Mouse (Mus musculus) kidney, postnatal 0 days (tissue): ENCODE data around the gene Tmem268. TPM values are rescaled to one million over a fixed set of nuclear protein-coding genes. Genes with fewer than 3 reads are reported as not detected.

Source experiments
- ATAC-seq: fragments of 200-750 bp; cut with Nextera tagmentation; replicated peaks from 2 replicates; pipeline ENCODE4 v1.8.0; 2017; ENCODE audit warnings: low read depth, moderate number of reproducible peaks, moderate TSS enrichment, moderate library complexity; ENCODE audit not compliant: low FRiP score
- DNase-seq: peaks from one replicate; pipeline ENCODE4 v3.0.0-alpha.2; 2016; ENCODE audit warnings: low spot score
- H3K27ac ChIP-seq: fragments of 300-500 bp; sonication (generic); 2 replicates; pipeline ENCODE4 v1.5.1; 2014; ENCODE audit warnings: mild to moderate bottlenecking
- H3K27me3 ChIP-seq: fragments of 300-500 bp; sonication (generic); 2 replicates; pipeline ENCODE4 v1.6.1; 2014; ENCODE audit warnings: low read length, mixed read lengths; ENCODE audit not compliant: insufficient read depth
- H3K36me3 ChIP-seq: fragments of 300-500 bp; sonication (generic); 2 replicates; pipeline ENCODE4 v1.6.1; 2014; ENCODE audit warnings: low read length, mixed read lengths; ENCODE audit not compliant: insufficient read depth
- H3K4me1 ChIP-seq: fragments of 300-500 bp; sonication (generic); replicated peaks from 2 replicates; pipeline ENCODE4 v1.6.1; 2014; ENCODE audit warnings: antibody characterized with exemption, low read length, mixed read lengths; ENCODE audit not compliant: insufficient read depth
- H3K4me2 ChIP-seq: fragments of 300-500 bp; sonication (generic); 2 replicates; pipeline ENCODE4 v1.6.1; 2014; ENCODE audit warnings: mild to moderate bottlenecking, low read length, moderate library complexity, mixed read lengths
- H3K4me3 ChIP-seq: fragments of 300-500 bp; sonication (generic); replicated peaks from 2 replicates; pipeline ENCODE4 v1.5.1; 2014; ENCODE audit warnings: low read depth, low read length
- H3K9ac ChIP-seq: fragments of 300-500 bp; sonication (generic); 2 replicates; pipeline ENCODE4 v1.6.1; 2014; ENCODE audit warnings: low read depth, low read length
- H3K9me3 ChIP-seq: fragments of 300-500 bp; sonication (generic); replicated peaks from 2 replicates; pipeline ENCODE4 v1.6.1; 2016; ENCODE audit warnings: low read length, inconsistent platforms, mixed read lengths
- CTCF ChIP-seq: IDR thresholded peaks from 2 replicates; pipeline ENCODE4 v1.5.1; 2016; ENCODE audit warnings: antibody characterized with exemption, low read depth, mild to moderate bottlenecking, moderate library complexity
- WGBS: fragments of 180-500 bp; shearing (Covaris S2); extraction: QIAGEN DNeasy Blood & Tissue Kit; methylation state at CpG from one replicate; pipeline ENCODE4 v1.1.7; 2014; 5-methylcytosine and 5-hydroxymethylcytosine counted together
- polyA plus RNA-seq: library from polyadenylated mRNA; unstranded; fragments of >200 nt; fragmentation: Nextera tagmentation; extraction: Ambion mirVana; gene quantifications from 2 replicates; pipeline ENCODE4 v1.2.1, GENCODE M21; 2015

The Tmem268 gene
- 5.3 and 5.4 TPM in 2 replicates for polyA plus RNA-seq

- Histone ChIP-seq H3K27ac (peak within 1 kb of the TSS; percentile 62), H3K4me3 (peak within 1 kb of the TSS; percentile 56), H3K36me3 (peaks cover 6% of the 10 kb centered on the region; the same call in 1 of the 2 replicates), H3K4me1 (peaks cover 27% of the 10 kb centered on the region), H3K9me3 (no peaks in the 10 kb centered on the region), H3K27me3 (no peaks in the 10 kb centered on the region), H3K9ac (peak within 1 kb of the TSS; percentile 76), H3K4me2 (peak within 1 kb of the TSS; percentile 69)
- TF ChIP-seq CTCF, result peak; percentile 16; the same call in 1 of the 2 replicates
- under 1% methylated on average over 79 of the region's 81 CpGs for WGBS
- peak; percentile 78 for DNase-seq
- ATAC-seq, result peak; percentile 74
Measured at GRCm38 (mm10) chr4:63558407-63559081, at the start of gene Tmem268. TSS of gene Tmem268 (plus strand) at chr4:63558781.

GRCm38 (mm10) chr4:63512921-63513320, 45.7 kb upstream of the Tmem268 start:
- Histone ChIP-seq H3K27me3 (no peaks in the 10 kb centered on the region), H3K9me3 (no peaks in the 10 kb centered on the region), H3K27ac (no peak overlapping the region), H3K4me2 (no peak overlapping the region), H3K4me1 (no peaks in the 10 kb centered on the region), H3K4me3 (no peak overlapping the region), H3K9ac (no peak overlapping the region), H3K36me3 (no peaks in the 10 kb centered on the region)
- 89% methylated on average over 2 of the region's 2 CpGs for WGBS
- TF ChIP-seq CTCF, result no peak
- ATAC-seq (no peak), DNase-seq (no peak)

GRCm38 (mm10) chr4:63514454-63514984, 44.1 kb upstream of the Tmem268 start:
- no peak for DNase-seq
- Histone ChIP-seq H3K9me3 (no peaks in the 10 kb centered on the region), H3K27ac (no peak overlapping the region), H3K36me3 (no peaks in the 10 kb centered on the region), H3K4me2 (no peak overlapping the region), H3K4me3 (no peak overlapping the region), H3K4me1 (no peaks in the 10 kb centered on the region), H3K27me3 (no peaks in the 10 kb centered on the region), H3K9ac (no peak overlapping the region)
- 58% methylated on average over 4 of the region's 4 CpGs for WGBS
- no peak for ATAC-seq
- no peak for TF ChIP-seq CTCF

- no peak for TF ChIP-seq CTCF
- DNase-seq (no peak), ATAC-seq (no peak)
- Histone ChIP-seq H3K4me2 (no peak overlapping the region), H3K9ac (no peak overlapping the region), H3K9me3 (no peaks in the 10 kb centered on the region), H3K27ac (no peak overlapping the region), H3K4me3 (no peak overlapping the region), H3K27me3 (no peaks in the 10 kb centered on the region), H3K4me1 (no peaks in the 10 kb centered on the region), H3K36me3 (no peaks in the 10 kb centered on the region)
- 75% methylated on average over 5 of the region's 5 CpGs for WGBS
Measured at GRCm38 (mm10) chr4:63515021-63515420, 43.6 kb upstream of the Tmem268 start.

GRCm38 (mm10) chr4:63521813-63522419, 36.7 kb upstream of the Tmem268 start:
- WGBS, result 70% methylated on average over 2 of the region's 2 CpGs
- no peak for TF ChIP-seq CTCF
- Histone ChIP-seq H3K4me3 (no peak overlapping the region), H3K4me1 (no peaks in the 10 kb centered on the region), H3K27ac (no peak overlapping the region), H3K9ac (no peak overlapping the region), H3K4me2 (no peak overlapping the region), H3K9me3 (no peaks in the 10 kb centered on the region), H3K36me3 (no peaks in the 10 kb centered on the region), H3K27me3 (no peaks in the 10 kb centered on the region)
- ATAC-seq (no peak), DNase-seq (no peak)

GRCm38 (mm10) chr4:63525514-63525913, 33.1 kb upstream of the Tmem268 start:
- TF ChIP-seq CTCF, result no peak
- Histone ChIP-seq H3K4me2 (no peak overlapping the region), H3K9me3 (no peaks in the 10 kb centered on the region), H3K36me3 (no peaks in the 10 kb centered on the region), H3K4me1 (no peaks in the 10 kb centered on the region), H3K9ac (no peak overlapping the region), H3K27me3 (no peaks in the 10 kb centered on the region), H3K4me3 (no peak overlapping the region), H3K27ac (no peak overlapping the region)
- ATAC-seq (no peak), DNase-seq (no peak)
- 80% methylated on average over 8 of the region's 8 CpGs for WGBS
